Mouse (Mus musculus) kidney, postnatal 0 days (tissue): ENCODE measurements around the gene Crebl2. TPM values are rescaled to one million over a fixed set of nuclear protein-coding genes. Genes with fewer than 3 reads are reported as not detected.

Experiments used
- ATAC-seq: fragments of 200-750 bp; cut with Nextera tagmentation; replicated peaks from 2 replicates; pipeline ENCODE4 v1.8.0; 2017; ENCODE audit warnings: low read depth, moderate number of reproducible peaks, moderate TSS enrichment, moderate library complexity; ENCODE audit not compliant: low FRiP score
- DNase-seq: peaks from one replicate; pipeline ENCODE4 v3.0.0-alpha.2; 2016; ENCODE audit warnings: low spot score
- H3K27ac ChIP-seq: fragments of 300-500 bp; sonication (generic); 2 replicates; pipeline ENCODE4 v1.5.1; 2014; ENCODE audit warnings: mild to moderate bottlenecking
- H3K27me3 ChIP-seq: fragments of 300-500 bp; sonication (generic); 2 replicates; pipeline ENCODE4 v1.6.1; 2014; ENCODE audit warnings: low read length, mixed read lengths; ENCODE audit not compliant: insufficient read depth
- H3K36me3 ChIP-seq: fragments of 300-500 bp; sonication (generic); 2 replicates; pipeline ENCODE4 v1.6.1; 2014; ENCODE audit warnings: low read length, mixed read lengths; ENCODE audit not compliant: insufficient read depth
- H3K4me1 ChIP-seq: fragments of 300-500 bp; sonication (generic); replicated peaks from 2 replicates; pipeline ENCODE4 v1.6.1; 2014; ENCODE audit warnings: antibody characterized with exemption, low read length, mixed read lengths; ENCODE audit not compliant: insufficient read depth
- H3K4me2 ChIP-seq: fragments of 300-500 bp; sonication (generic); 2 replicates; pipeline ENCODE4 v1.6.1; 2014; ENCODE audit warnings: mild to moderate bottlenecking, low read length, moderate library complexity, mixed read lengths
- H3K4me3 ChIP-seq: fragments of 300-500 bp; sonication (generic); replicated peaks from 2 replicates; pipeline ENCODE4 v1.5.1; 2014; ENCODE audit warnings: low read depth, low read length
- H3K9ac ChIP-seq: fragments of 300-500 bp; sonication (generic); 2 replicates; pipeline ENCODE4 v1.6.1; 2014; ENCODE audit warnings: low read depth, low read length
- H3K9me3 ChIP-seq: fragments of 300-500 bp; sonication (generic); replicated peaks from 2 replicates; pipeline ENCODE4 v1.6.1; 2016; ENCODE audit warnings: low read length, inconsistent platforms, mixed read lengths
- CTCF ChIP-seq: IDR thresholded peaks from 2 replicates; pipeline ENCODE4 v1.5.1; 2016; ENCODE audit warnings: antibody characterized with exemption, low read depth, mild to moderate bottlenecking, moderate library complexity
- WGBS: fragments of 180-500 bp; shearing (Covaris S2); extraction: QIAGEN DNeasy Blood & Tissue Kit; methylation state at CpG from one replicate; pipeline ENCODE4 v1.1.7; 2014; 5-methylcytosine and 5-hydroxymethylcytosine counted together
- polyA plus RNA-seq: library from polyadenylated mRNA; unstranded; fragments of >200 nt; fragmentation: Nextera tagmentation; extraction: Ambion mirVana; gene quantifications from 2 replicates; pipeline ENCODE4 v1.2.1, GENCODE M21; 2015

The Crebl2 gene
- polyA plus RNA-seq, 1 experiment from 2014 or later, result 5.6 TPM

GRCm38 (mm10) chr6:134885515-134885914 is 55.6 kb downstream of the Crebl2 start:
- no peak overlapping the region for H3K4me2 ChIP-seq
- H3K36me3 ChIP-seq, result no peaks in the 10 kb centered on the region
- no peak overlapping the region for H3K27ac ChIP-seq
- DNase-seq, result no peak
- H3K4me3 ChIP-seq, result no peak overlapping the region
- ATAC-seq, result no peak
- TF ChIP-seq CTCF, result no peak
- no peak overlapping the region for H3K9ac ChIP-seq
- 89% methylated on average over 2 of the region's 2 CpGs for WGBS
- no peaks in the 10 kb centered on the region for H3K27me3 ChIP-seq
- peaks cover 4% of the 10 kb centered on the region; the same call in 1 of the 2 replicates for H3K4me1 ChIP-seq
- no peaks in the 10 kb centered on the region for H3K9me3 ChIP-seq

- 88% methylated on average over 8 of the region's 8 CpGs for WGBS
- Histone ChIP-seq H3K27me3 (no peaks in the 10 kb centered on the region), H3K4me1 (peaks cover 4% of the 10 kb centered on the region; the same call in 1 of the 2 replicates), H3K9me3 (no peaks in the 10 kb centered on the region), H3K4me2 (no peak overlapping the region), H3K36me3 (no peaks in the 10 kb centered on the region), H3K9ac (no peak overlapping the region), H3K4me3 (no peak overlapping the region), H3K27ac (no peak overlapping the region)
- TF ChIP-seq CTCF, result no peak
- ATAC-seq, result no peak
- DNase-seq, result no peak
Observed at GRCm38 (mm10) chr6:134886475-134886874, 56.5 kb downstream of the Crebl2 start.

DNA sequence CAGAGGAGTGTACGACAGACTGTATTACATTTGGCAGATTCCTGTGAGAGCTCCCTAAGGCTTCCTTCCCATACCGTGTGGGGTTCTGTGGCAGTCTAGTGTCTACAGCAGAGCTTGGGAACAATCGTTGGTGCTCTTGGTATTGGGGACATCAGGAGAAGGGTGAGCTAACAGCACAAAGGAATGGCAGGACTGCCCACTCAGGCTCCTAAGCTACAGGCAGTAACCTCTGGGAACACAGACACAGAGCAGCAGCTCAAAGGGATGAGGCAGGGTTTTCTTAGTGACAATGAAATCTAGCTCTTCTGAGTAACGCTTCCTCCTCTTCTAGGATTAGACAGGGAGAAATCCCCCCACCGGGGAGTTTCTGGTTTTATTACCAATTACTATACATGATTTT is 57.1 kb downstream of the Crebl2 start:
- TF ChIP-seq CTCF, result no peak
- DNase-seq (no peak), ATAC-seq (no peak)
- Histone ChIP-seq H3K4me2 (no peak overlapping the region), H3K27ac (no peak overlapping the region), H3K9me3 (no peaks in the 10 kb centered on the region), H3K36me3 (no peaks in the 10 kb centered on the region), H3K4me3 (no peak overlapping the region), H3K9ac (no peak overlapping the region), H3K27me3 (no peaks in the 10 kb centered on the region), H3K4me1 (peaks cover 4% of the 10 kb centered on the region; the same call in 1 of the 2 replicates)
- WGBS, result 44% methylated on average over 5 of the region's 5 CpGs

GRCm38 (mm10) chr6:134887711-134888449 is 57.9 kb downstream of the Crebl2 start:
- 7% methylated on average over 10 of the region's 10 CpGs for WGBS
- H3K27ac ChIP-seq, result no peak overlapping the region
- no peak overlapping the region for H3K9ac ChIP-seq
- DNase-seq (peak; percentile 85), ATAC-seq (peak; percentile 79)
- peaks cover 4% of the 10 kb centered on the region; the same call in 1 of the 2 replicates for H3K4me1 ChIP-seq
- peak overlapping the region; percentile 47 for H3K4me2 ChIP-seq
- peak overlapping the region; percentile 7; the same call in 1 of the 2 replicates for H3K4me3 ChIP-seq
- no peaks in the 10 kb centered on the region for H3K9me3 ChIP-seq
- H3K27me3 ChIP-seq, result no peaks in the 10 kb centered on the region
- H3K36me3 ChIP-seq, result no peaks in the 10 kb centered on the region
- TF ChIP-seq CTCF, result no peak

DNA sequence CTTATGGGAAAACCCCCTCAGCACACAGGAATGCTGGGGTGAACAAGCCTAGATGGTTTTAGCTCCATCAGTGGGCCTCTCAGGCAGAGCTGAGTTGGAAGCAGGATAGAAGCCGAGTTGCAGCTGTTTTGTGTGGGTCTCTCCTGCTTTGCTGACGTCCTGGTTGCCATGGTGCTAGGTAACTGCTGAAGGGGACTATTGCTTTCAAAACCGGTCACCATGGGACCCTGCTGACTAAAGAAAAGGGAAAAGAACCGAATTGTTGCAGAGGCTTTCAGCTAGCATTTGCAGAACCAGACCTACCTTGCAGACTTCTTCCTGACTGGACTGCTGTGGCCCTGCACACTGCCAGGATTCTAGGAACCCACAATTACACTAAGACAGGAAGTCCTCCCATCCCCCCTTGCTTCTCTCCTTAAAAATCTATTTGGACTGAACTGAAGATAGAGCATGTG is 58.6 kb downstream of the Crebl2 start:
- DNase-seq (no peak), ATAC-seq (no peak)
- Histone ChIP-seq H3K4me1 (peaks cover 4% of the 10 kb centered on the region; the same call in 1 of the 2 replicates), H3K27me3 (no peaks in the 10 kb centered on the region), H3K27ac (no peak overlapping the region), H3K4me3 (no peak overlapping the region), H3K9me3 (no peaks in the 10 kb centered on the region), H3K36me3 (no peaks in the 10 kb centered on the region), H3K4me2 (no peak overlapping the region), H3K9ac (no peak overlapping the region)
- 4% methylated on average over 4 of the region's 4 CpGs for WGBS
- no peak for TF ChIP-seq CTCF

GRCm38 (mm10) chr6:134889763-134890162 is 59.8 kb downstream of the Crebl2 start:
- peaks cover 4% of the 10 kb centered on the region; the same call in 1 of the 2 replicates for H3K4me1 ChIP-seq
- WGBS, result 96% methylated on average over 1 of the region's 1 CpGs
- H3K9me3 ChIP-seq, result no peaks in the 10 kb centered on the region
- H3K27me3 ChIP-seq, result no peaks in the 10 kb centered on the region
- H3K9ac ChIP-seq, result no peak overlapping the region
- no peak overlapping the region for H3K27ac ChIP-seq
- no peak for DNase-seq
- no peak for ATAC-seq
- no peak for TF ChIP-seq CTCF
- no peak overlapping the region for H3K4me3 ChIP-seq
- no peak overlapping the region for H3K4me2 ChIP-seq
- H3K36me3 ChIP-seq, result no peaks in the 10 kb centered on the region

DNA sequence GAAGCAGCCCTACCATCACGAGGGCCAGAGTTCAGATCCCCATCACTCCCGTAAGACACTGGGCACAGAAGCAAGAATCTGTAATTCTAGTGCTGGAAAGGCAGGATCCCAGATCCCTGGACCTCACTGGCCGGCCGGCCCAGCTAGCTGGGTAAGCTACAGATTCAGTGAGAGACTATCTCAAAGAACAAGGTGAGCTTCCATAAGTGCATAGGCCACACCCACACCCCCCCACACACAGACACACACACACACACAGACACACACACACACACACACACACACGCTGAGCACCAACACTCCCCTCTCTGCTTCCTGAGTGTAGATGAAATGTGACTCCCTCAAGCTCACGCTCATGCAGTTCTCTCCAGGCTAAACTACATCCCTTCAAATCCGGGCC is 60.5 kb downstream of the Crebl2 start:
- H3K4me1 ChIP-seq, result peaks cover 4% of the 10 kb centered on the region; the same call in 1 of the 2 replicates
- TF ChIP-seq CTCF, result no peak
- DNase-seq (no peak), ATAC-seq (no peak)
- H3K9ac ChIP-seq, result no peak overlapping the region
- H3K4me2 ChIP-seq, result no peak overlapping the region
- no peak overlapping the region for H3K4me3 ChIP-seq
- no peak overlapping the region for H3K27ac ChIP-seq
- 65% methylated on average over 7 of the region's 7 CpGs for WGBS
- no peaks in the 10 kb centered on the region for H3K9me3 ChIP-seq
- H3K36me3 ChIP-seq, result no peaks in the 10 kb centered on the region
- H3K27me3 ChIP-seq, result no peaks in the 10 kb centered on the region
